Mouse (Mus musculus): Measurements from ENCODE around the gene Mto1.

DNA sequence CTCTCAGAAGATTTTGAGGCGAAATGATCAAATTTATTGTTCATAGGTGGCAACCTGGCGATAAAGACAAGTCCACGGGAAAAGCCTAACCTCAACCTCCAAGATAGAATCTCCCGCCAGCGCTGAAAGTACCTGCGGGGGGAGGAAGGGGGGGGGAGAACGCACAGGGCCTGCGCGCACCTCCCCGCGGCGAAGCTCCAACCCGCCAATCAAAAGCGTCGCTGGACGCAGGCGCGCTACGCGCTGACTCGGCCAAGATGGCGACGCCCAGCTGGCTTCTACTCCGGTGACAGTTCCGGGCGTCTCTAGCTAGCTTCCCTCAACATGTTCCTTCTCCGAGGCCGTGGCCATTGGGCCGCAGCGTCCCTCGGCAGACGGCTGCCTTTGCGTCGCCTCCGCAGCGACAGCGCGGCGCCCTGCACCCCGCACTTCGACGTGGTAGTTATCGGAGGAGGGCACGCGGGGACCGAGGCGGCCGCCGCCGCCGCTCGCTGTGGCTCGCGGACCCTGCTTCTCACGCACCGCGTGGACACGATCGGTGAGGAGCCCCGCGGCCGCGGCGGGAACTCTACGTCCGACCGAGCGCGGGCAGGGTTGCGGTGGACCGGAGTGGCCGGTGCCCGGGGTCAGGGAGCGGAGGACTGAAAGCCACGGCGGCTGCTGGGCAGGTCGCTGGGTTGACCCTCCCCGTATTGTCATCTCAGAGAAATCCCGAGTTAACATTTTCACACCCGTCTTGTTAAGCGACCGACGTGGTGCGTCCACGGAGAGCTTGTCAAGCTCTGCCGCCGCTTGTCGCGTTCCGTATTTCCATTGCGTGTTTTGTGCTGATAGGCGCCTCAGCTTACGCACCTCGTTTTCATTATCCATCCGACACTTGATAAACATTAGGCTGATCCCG lies at the start of gene Mto1, which contains the start of gene Gm17324:
- TF ChIP-seq FLI1 (IDR thresholded peaks at IDR 0.05; ENCODE audit: low read length) = no peak
- no peak for TF ChIP-seq GATA1 (IDR thresholded peaks at IDR 0.05; ENCODE audit: borderline replicate concordance, low read length)
